Mouse (Mus musculus) lung, postnatal 14 days (tissue): ENCODE measurements around the gene Gpr62.

Experiments used
- DNase-seq: peaks from one replicate; pipeline ENCODE4 v3.0.0; 2021

Gpr62 gene

GRCm38 (mm10) chr9:106473753-106474105 is 8.0 kb upstream of the Gpr62 start:
- no peak for DNase-seq

GRCm38 (mm10) chr9:106473081-106473752 is 7.5 kb upstream of the Gpr62 start:
- DNase-seq: no peak

- DNase-seq: no peak
Observed at GRCm38 (mm10) chr9:106472321-106472720, 6.6 kb upstream of the Gpr62 start.

GRCm38 (mm10) chr9:106471892-106472291 is 6.2 kb upstream of the Gpr62 start:
- peak; percentile 68 for DNase-seq

GRCm38 (mm10) chr9:106470991-106471750 is 5.4 kb upstream of the Gpr62 start:
- DNase-seq: no peak

GRCm38 (mm10) chr9:106469776-106470175 is 4.0 kb upstream of the Gpr62 start:
- DNase-seq: no peak

- DNase-seq: no peak
Observed at GRCm38 (mm10) chr9:106469317-106469716, 3.6 kb upstream of the Gpr62 start.

GRCm38 (mm10) chr9:106467746-106468145 is 2.0 kb upstream of the Gpr62 start:
- DNase-seq: no peak

GRCm38 (mm10) chr9:106466721-106467120 is 983 bp upstream of the Gpr62 start:
- no peak for DNase-seq

GRCm38 (mm10) chr9:106464751-106465541 is 792 bp downstream of the Gpr62 start:
- DNase-seq: peak; percentile 51

GRCm38 (mm10) chr9:106463122-106464063 is 2.3 kb downstream of the Gpr62 start:
- DNase-seq: no peak

- DNase-seq: no peak
Observed at GRCm38 (mm10) chr9:106462430-106462800, 3.3 kb downstream of the Gpr62 start.

GRCm38 (mm10) chr9:106461641-106462429 is 3.9 kb downstream of the Gpr62 start:
- DNase-seq: no peak

- no peak for DNase-seq
Observed at GRCm38 (mm10) chr9:106461026-106461415, 4.7 kb downstream of the Gpr62 start.

- no peak for DNase-seq
Observed at GRCm38 (mm10) chr9:106460401-106461025, 5.2 kb downstream of the Gpr62 start.

- DNase-seq: no peak
Observed at GRCm38 (mm10) chr9:106459946-106460345, 5.8 kb downstream of the Gpr62 start.

- DNase-seq: no peak
Observed at GRCm38 (mm10) chr9:106457920-106458319, 7.8 kb downstream of the Gpr62 start.

GRCm38 (mm10) chr9:106457163-106457559 is 8.6 kb downstream of the Gpr62 start:
- no peak for DNase-seq

GRCm38 (mm10) chr9:106456325-106457162 is 9.2 kb downstream of the Gpr62 start:
- no peak for DNase-seq
